Mouse (Mus musculus): ENCODE data around the gene Peak1.

Peak1 gene

GRCm38 (mm10) chr9:56152482-56153007 is 265.3 kb downstream of the Peak1 start:
- ATAC-seq (ENCODE audit: insufficient number of reproducible peaks, low FRiP score, low TSS enrichment), result no peak

- no peak; the same call in 1 of the 2 replicates for ATAC-seq (ENCODE audit: insufficient number of reproducible peaks, low FRiP score, low TSS enrichment)
These were observed 266.0 kb downstream of the Peak1 start for GRCm38 (mm10) chr9:56151745-56152481.
